Mouse (Mus musculus): Measurements from ENCODE around the gene Phyhipl. TPM values are rescaled to one million over a fixed set of nuclear protein-coding genes. Genes with fewer than 3 reads are reported as not detected.

Phyhipl gene
- 137 and 168 TPM in 2 replicates for polyA plus RNA-seq (2015; fragmentation: Nextera tagmentation; extraction: Ambion mirVana)

DNA sequence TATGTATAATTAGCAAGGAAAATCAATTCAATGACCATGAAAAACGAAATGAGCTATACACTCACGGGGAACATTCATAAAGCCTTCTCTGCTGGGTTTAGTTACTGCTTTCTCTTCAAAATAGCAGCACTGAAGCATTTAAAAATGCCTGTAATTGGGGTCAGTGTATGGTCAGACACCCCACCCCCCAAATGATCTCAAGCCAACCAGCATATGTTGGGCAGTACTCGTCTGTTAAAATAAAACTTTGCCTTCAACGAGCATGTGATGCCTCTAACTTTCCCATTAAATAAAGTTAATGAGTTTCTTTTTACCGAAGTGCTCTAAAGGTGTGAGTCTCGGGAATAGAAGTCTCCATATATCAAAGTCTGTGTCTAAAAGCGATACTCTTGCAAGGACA is at the start of gene Phyhipl:
Gene Phyhipl (minus strand): TSS at position 138 of the 400 bp plus-strand sequence.
- H3K36me3 ChIP-seq (ENCODE audit: control insufficient read depth, insufficient read depth): no peaks in the 10 kb centered on the region
- no peak for ATAC-seq
- no peak within 1 kb of the TSS for H3K4me2 ChIP-seq (ENCODE audit: low read length)
- no peak within 1 kb of the TSS for H3K27ac ChIP-seq (ENCODE audit: low read length)
- no peak within 1 kb of the TSS for H3K4me3 ChIP-seq (replicated peaks; ENCODE audit: low read length)
- WGBS: 23% methylated on average over 7 of the region's 7 CpGs
- H3K27me3 ChIP-seq (replicated peaks; ENCODE audit: control insufficient read depth, insufficient read depth, low read length): no peaks in the 10 kb centered on the region
- no peak within 1 kb of the TSS for H3K9ac ChIP-seq (replicated peaks; ENCODE audit: low read depth, low read length)
- H3K4me1 ChIP-seq (replicated peaks; ENCODE audit: control insufficient read depth, insufficient read depth, low read length): peaks cover 14% of the 10 kb centered on the region; the same call in 1 of the 2 replicates
- H3K9me3 ChIP-seq (ENCODE audit: control insufficient read depth, low read length): no peaks in the 10 kb centered on the region

DNA sequence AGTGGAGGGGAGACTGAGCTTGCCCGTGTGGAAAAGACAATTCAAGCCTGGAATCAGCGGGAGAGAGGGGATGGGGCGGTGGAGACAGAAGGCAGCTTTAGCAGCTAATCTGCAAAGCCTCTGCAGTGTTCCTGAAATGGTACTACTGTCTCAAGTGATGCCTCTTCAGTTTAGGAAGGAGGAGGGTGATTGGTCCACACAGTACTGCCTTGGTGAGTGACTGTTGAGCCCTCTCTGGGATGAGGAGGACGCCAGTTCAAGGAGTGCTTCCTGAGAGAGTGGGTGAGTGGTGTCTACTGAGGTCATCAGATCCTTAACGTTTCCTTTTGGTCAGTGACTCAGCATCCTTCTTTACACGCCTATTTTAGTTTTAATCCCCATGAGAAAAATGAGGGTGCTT is 47.4 kb upstream of the Phyhipl start:
- no peak overlapping the region for H3K4me2 ChIP-seq (ENCODE audit: low read length)
- no peaks in the 10 kb centered on the region for H3K4me1 ChIP-seq (replicated peaks; ENCODE audit: control insufficient read depth, insufficient read depth, low read length)
- no peak overlapping the region for H3K9ac ChIP-seq (replicated peaks; ENCODE audit: low read depth, low read length)
- WGBS: 54% methylated on average over 6 of the region's 6 CpGs
- no peaks in the 10 kb centered on the region for H3K36me3 ChIP-seq (ENCODE audit: control insufficient read depth, insufficient read depth)
- no peaks in the 10 kb centered on the region for H3K9me3 ChIP-seq (ENCODE audit: control insufficient read depth, low read length)
- no peak overlapping the region for H3K4me3 ChIP-seq (replicated peaks; ENCODE audit: low read length)
- no peak overlapping the region for H3K27ac ChIP-seq (ENCODE audit: low read length)
- H3K27me3 ChIP-seq (replicated peaks; ENCODE audit: control insufficient read depth, insufficient read depth, low read length): no peaks in the 10 kb centered on the region
- ATAC-seq: no peak

DNA sequence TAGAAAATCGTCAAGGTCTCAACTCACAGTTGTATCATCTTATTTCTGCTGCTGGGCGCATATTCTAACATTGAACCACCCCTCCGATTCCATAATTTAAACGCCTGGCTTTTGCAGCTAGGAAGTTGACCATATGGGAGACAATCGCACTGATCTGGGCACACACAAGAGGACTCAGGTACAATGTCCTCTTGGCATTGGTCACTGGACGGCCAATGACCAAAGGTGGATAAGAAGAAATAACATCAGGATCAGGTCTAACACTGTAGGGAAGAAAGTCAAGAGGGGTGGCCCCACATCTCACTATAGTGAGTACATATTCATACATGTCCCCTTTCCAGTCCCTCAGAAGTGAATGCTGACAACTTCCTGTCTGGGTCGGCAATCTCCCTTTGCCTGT is 43.8 kb upstream of the Phyhipl start:
- 92% methylated on average over 7 of the region's 7 CpGs for WGBS
- no peaks in the 10 kb centered on the region for H3K36me3 ChIP-seq (ENCODE audit: control insufficient read depth, insufficient read depth)
- H3K27ac ChIP-seq (ENCODE audit: low read length): no peak overlapping the region
- no peaks in the 10 kb centered on the region for H3K9me3 ChIP-seq (ENCODE audit: control insufficient read depth, low read length)
- no peak overlapping the region for H3K4me3 ChIP-seq (replicated peaks; ENCODE audit: low read length)
- ATAC-seq: no peak
- no peak overlapping the region for H3K4me2 ChIP-seq (ENCODE audit: low read length)
- no peak overlapping the region for H3K9ac ChIP-seq (replicated peaks; ENCODE audit: low read depth, low read length)
- no peaks in the 10 kb centered on the region for H3K4me1 ChIP-seq (replicated peaks; ENCODE audit: control insufficient read depth, insufficient read depth, low read length)
- no peaks in the 10 kb centered on the region for H3K27me3 ChIP-seq (replicated peaks; ENCODE audit: control insufficient read depth, insufficient read depth, low read length)

DNA sequence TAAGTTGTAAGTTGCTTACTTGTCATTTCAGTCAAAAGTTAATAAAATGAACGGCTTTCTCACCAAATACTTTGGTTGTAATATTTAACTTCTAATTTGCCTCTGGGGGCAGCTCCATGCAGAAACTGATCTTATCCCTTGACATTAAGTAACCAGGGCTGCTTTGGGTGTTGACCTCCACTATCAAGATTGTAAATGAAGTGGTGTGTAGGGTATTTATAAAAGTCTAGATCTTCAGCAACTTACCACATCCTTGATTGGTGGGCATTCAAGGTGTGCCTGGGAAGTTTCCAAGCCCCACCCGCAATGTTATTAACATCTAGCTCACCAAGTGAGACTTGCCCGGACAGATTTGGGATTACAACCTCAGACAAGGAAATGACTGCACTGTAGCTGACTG is 42.2 kb upstream of the Phyhipl start:
- no peak overlapping the region for H3K9ac ChIP-seq (replicated peaks; ENCODE audit: low read depth, low read length)
- H3K9me3 ChIP-seq (ENCODE audit: control insufficient read depth, low read length): no peaks in the 10 kb centered on the region
- H3K27me3 ChIP-seq (replicated peaks; ENCODE audit: control insufficient read depth, insufficient read depth, low read length): no peaks in the 10 kb centered on the region
- H3K36me3 ChIP-seq (ENCODE audit: control insufficient read depth, insufficient read depth): no peaks in the 10 kb centered on the region
- no peak overlapping the region for H3K27ac ChIP-seq (ENCODE audit: low read length)
- ATAC-seq: no peak
- H3K4me1 ChIP-seq (replicated peaks; ENCODE audit: control insufficient read depth, insufficient read depth, low read length): no peaks in the 10 kb centered on the region
- no peak overlapping the region for H3K4me3 ChIP-seq (replicated peaks; ENCODE audit: low read length)
- H3K4me2 ChIP-seq (ENCODE audit: low read length): no peak overlapping the region
- 95% methylated on average over 3 of the region's 3 CpGs for WGBS

DNA sequence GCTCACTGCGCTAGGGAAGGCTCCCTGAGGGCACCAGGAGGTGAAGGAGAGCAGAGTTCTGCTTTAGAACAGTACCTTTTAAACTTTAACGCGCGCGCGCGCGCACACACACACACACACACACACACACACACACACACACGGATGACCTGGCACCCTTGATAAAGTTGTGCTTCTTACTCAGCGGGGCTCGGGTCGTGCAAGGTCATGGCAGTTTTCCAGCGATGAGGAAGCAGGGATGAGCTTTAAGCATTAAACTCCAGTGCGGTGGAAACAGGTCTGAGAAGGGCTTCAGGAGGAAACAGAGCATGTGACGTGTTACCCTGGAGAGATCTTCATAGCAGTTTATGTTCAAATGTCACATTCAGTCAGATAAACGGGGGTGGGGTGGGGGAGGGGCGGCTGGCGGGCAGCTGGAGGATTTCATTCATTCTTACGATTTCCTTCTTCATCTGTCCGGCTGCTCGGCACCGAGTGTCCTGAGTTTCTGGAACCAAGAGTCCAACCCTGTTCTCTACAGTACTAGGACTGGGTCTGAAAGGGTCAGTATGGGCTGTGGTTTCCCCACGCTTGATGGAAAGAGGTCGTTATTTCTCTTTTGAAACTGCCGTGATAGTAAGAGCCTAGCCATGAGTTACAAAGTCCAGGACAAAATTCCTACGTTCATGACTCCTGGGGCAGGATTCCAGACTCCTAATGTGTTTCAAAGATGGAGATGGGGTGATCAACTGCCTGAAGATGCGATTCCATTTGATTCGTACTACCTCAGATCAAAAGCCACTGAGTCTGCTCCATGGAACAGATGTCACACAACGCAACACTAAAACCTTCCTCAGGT is 41.2 kb upstream of the Phyhipl start:
- Histone ChIP-seq H3K36me3 (ENCODE audit: control insufficient read depth, insufficient read depth) (no peaks in the 10 kb centered on the region), H3K4me2 (ENCODE audit: low read length) (no peak overlapping the region), H3K4me3 (replicated peaks; ENCODE audit: low read length) (no peak overlapping the region), H3K9me3 (ENCODE audit: control insufficient read depth, low read length) (no peaks in the 10 kb centered on the region), H3K4me1 (replicated peaks; ENCODE audit: control insufficient read depth, insufficient read depth, low read length) (no peaks in the 10 kb centered on the region), H3K27ac (ENCODE audit: low read length) (no peak overlapping the region), H3K9ac (replicated peaks; ENCODE audit: low read depth, low read length) (no peak overlapping the region), H3K27me3 (replicated peaks; ENCODE audit: control insufficient read depth, insufficient read depth, low read length) (no peaks in the 10 kb centered on the region)
- no peak for ATAC-seq
- 88% methylated on average over 29 of the region's 29 CpGs for WGBS

DNA sequence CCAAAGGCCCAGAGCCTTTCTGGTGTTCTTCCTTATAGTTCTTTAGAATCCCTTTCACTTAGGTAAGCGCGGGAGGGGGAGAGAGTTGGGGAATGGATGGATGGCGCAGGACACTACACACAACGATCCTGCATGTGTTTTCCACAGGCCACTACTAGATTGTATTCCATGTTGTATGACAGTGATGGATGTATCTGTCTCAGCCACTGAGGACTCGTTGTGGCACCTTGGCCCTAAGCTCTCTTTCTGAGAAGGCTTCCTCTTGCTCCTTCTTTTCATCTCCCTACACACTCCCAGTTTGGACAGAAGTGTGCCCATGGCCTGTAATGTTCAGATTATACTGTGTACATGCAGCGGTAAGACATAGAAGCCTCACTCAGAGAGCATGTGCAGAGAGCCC is 33.6 kb upstream of the Phyhipl start:
- Histone ChIP-seq H3K27ac (ENCODE audit: low read length) (no peak overlapping the region), H3K27me3 (replicated peaks; ENCODE audit: control insufficient read depth, insufficient read depth, low read length) (no peaks in the 10 kb centered on the region), H3K9me3 (ENCODE audit: control insufficient read depth, low read length) (no peaks in the 10 kb centered on the region), H3K4me2 (ENCODE audit: low read length) (no peak overlapping the region), H3K36me3 (ENCODE audit: control insufficient read depth, insufficient read depth) (no peaks in the 10 kb centered on the region), H3K4me1 (replicated peaks; ENCODE audit: control insufficient read depth, insufficient read depth, low read length) (peaks cover 13% of the 10 kb centered on the region), H3K4me3 (replicated peaks; ENCODE audit: low read length) (no peak overlapping the region), H3K9ac (replicated peaks; ENCODE audit: low read depth, low read length) (no peak overlapping the region)
- WGBS: 87% methylated on average over 6 of the region's 6 CpGs
- ATAC-seq: no peak

DNA sequence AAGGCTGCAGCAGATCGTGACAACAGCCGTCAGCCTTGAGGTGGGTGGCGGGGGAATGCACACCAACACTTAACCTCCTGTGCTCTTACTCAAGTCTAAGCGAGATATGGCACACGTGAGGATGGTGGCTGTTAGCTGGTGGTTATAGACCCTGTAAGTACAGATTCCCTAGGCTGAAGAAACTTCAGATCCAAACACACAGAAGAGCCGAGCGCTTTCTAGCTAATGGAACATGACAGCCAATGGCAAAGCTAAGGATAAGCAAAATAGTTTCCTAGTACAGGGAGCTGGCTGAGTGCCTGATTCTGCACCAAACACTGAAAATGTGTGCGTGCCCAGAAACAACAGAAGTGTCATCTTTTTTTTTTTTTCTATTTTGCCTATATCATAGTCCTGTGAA is 33.1 kb upstream of the Phyhipl start:
- no peaks in the 10 kb centered on the region for H3K36me3 ChIP-seq (ENCODE audit: control insufficient read depth, insufficient read depth)
- H3K4me2 ChIP-seq (ENCODE audit: low read length): no peak overlapping the region
- H3K27ac ChIP-seq (ENCODE audit: low read length): no peak overlapping the region
- H3K4me3 ChIP-seq (replicated peaks; ENCODE audit: low read length): no peak overlapping the region
- no peaks in the 10 kb centered on the region for H3K27me3 ChIP-seq (replicated peaks; ENCODE audit: control insufficient read depth, insufficient read depth, low read length)
- no peak for ATAC-seq
- peaks cover 13% of the 10 kb centered on the region for H3K4me1 ChIP-seq (replicated peaks; ENCODE audit: control insufficient read depth, insufficient read depth, low read length)
- WGBS: 64% methylated on average over 8 of the region's 8 CpGs
- H3K9me3 ChIP-seq (ENCODE audit: control insufficient read depth, low read length): no peaks in the 10 kb centered on the region
- no peak overlapping the region for H3K9ac ChIP-seq (replicated peaks; ENCODE audit: low read depth, low read length)

DNA sequence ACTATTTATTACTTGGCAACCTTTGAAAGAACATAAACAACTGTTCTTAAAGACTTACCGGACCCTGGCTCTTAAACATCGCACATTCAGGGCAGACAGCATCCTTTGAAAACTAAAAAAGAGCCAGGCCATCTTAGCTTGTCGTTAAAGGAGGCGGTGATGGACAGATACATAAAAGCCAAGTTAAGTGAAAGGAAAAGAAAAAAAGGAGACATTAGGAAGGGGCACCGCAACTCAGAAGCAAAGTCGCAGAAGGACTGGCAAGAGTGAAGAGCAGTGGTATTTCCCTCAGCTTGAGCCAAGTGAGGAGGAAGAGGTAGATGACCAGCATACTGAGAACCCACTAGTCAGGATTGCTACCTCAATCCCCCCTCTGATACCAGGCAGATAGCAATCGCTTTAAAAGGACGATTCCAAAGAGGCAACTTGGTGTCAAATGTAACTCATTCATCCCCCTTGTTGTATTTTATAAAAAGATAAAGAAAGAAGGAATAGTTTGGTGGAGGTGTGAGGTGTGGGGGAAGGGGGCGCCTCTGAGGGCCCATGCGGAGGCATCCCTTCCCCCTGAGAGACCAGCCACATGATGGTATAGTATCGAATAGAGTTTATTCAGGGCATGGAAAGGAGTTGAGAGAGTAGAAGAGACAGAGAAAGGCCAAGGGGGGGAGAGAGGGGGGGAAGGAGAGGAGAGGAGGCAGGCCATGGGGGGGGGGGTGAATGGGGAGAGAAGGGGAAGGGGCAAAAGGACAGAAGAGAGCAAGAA is 31.4 kb upstream of the Phyhipl start:
- H3K9ac ChIP-seq (replicated peaks; ENCODE audit: low read depth, low read length): no peak overlapping the region
- H3K4me3 ChIP-seq (replicated peaks; ENCODE audit: low read length): no peak overlapping the region
- H3K9me3 ChIP-seq (ENCODE audit: control insufficient read depth, low read length): no peaks in the 10 kb centered on the region
- 22% methylated on average over 11 of the region's 11 CpGs for WGBS
- no peaks in the 10 kb centered on the region for H3K27me3 ChIP-seq (replicated peaks; ENCODE audit: control insufficient read depth, insufficient read depth, low read length)
- peaks cover 13% of the 10 kb centered on the region for H3K4me1 ChIP-seq (replicated peaks; ENCODE audit: control insufficient read depth, insufficient read depth, low read length)
- H3K27ac ChIP-seq (ENCODE audit: low read length): no peak overlapping the region; the same call in 1 of the 2 replicates
- peak; percentile 37 for ATAC-seq
- no peak overlapping the region for H3K4me2 ChIP-seq (ENCODE audit: low read length)
- H3K36me3 ChIP-seq (ENCODE audit: control insufficient read depth, insufficient read depth): no peaks in the 10 kb centered on the region

DNA sequence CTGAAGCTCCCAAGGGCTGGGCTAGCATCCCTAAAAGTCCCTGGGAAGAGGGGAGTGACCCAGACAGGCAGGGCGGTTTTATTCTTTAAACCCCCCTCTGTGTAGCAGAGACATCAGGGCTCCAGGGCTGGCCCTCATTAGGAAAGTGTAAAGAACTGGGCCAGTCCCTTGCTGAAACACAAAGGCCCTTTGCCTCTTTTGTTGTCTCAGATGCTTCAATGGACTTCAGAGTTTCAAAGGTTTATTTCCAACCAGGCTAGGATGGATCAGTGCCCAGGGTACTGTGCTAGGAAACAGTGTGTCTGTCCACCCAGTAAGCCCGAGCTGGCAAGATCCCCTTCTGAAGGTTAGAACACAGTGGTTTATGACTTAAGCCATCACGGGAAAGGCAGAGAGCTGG is 30.7 kb upstream of the Phyhipl start:
- Histone ChIP-seq H3K27ac (ENCODE audit: low read length) (no peak overlapping the region), H3K27me3 (replicated peaks; ENCODE audit: control insufficient read depth, insufficient read depth, low read length) (no peaks in the 10 kb centered on the region), H3K36me3 (ENCODE audit: control insufficient read depth, insufficient read depth) (no peaks in the 10 kb centered on the region), H3K9me3 (ENCODE audit: control insufficient read depth, low read length) (no peaks in the 10 kb centered on the region), H3K4me3 (replicated peaks; ENCODE audit: low read length) (no peak overlapping the region), H3K4me2 (ENCODE audit: low read length) (no peak overlapping the region), H3K9ac (replicated peaks; ENCODE audit: low read depth, low read length) (no peak overlapping the region), H3K4me1 (replicated peaks; ENCODE audit: control insufficient read depth, insufficient read depth, low read length) (peaks cover 13% of the 10 kb centered on the region)
- ATAC-seq: peak; percentile 89
- WGBS: 2% methylated on average over 3 of the region's 3 CpGs

Data from forebrain, embryonic 16.5 days (tissue).